Mouse (Mus musculus) adrenal gland, adult 8-10 months (tissue): Measurements from ENCODE around the gene Cbl. TPM values are rescaled to one million over a fixed set of nuclear protein-coding genes. Genes with fewer than 3 reads are reported as not detected.
A peak's percentile ranks its signal among the peaks of the same experiment; 100 is the strongest.

ENCODE experiments used
- DNase-seq: peaks from one replicate; pipeline ENCODE4 v3.0.0; 2022
- total RNA-seq, 4 experiments: library from RNA; stranded (reverse); gene quantifications; 2 replicates each; pipeline ENCODE4 v1.2.4; 2022

Cbl gene
- 10 to 100 TPM; 30.4 to 52.9 (median 40.1) TPM for total RNA-seq

GRCm38 (mm10) chr9:44233802-44234478 is at the start of gene Cbl:
Gene Cbl (minus strand): TSS chr9:44234049.
- DNase-seq: peak; percentile 98

GRCm38 (mm10) chr9:44283183-44283582 is 49.3 kb upstream of the Cbl start:
- DNase-seq: peak; percentile 60

- no peak for DNase-seq
Measured at GRCm38 (mm10) chr9:44269973-44270372, 36.1 kb upstream of the Cbl start.

- no peak for DNase-seq
Measured at GRCm38 (mm10) chr9:44269077-44269476, 35.2 kb upstream of the Cbl start.

- DNase-seq: no peak
Measured at GRCm38 (mm10) chr9:44268432-44268831, 34.6 kb upstream of the Cbl start, which contains the start of gene Nlrx1. Gene Nlrx1 (minus strand): TSS chr9:44268599.

- peak; percentile 85 for DNase-seq
Measured at GRCm38 (mm10) chr9:44268027-44268360, 34.1 kb upstream of the Cbl start.

GRCm38 (mm10) chr9:44267319-44268026 is 33.6 kb upstream of the Cbl start:
- no peak for DNase-seq

GRCm38 (mm10) chr9:44266478-44267226 is 32.8 kb upstream of the Cbl start:
- DNase-seq: no peak

- no peak for DNase-seq
Measured at GRCm38 (mm10) chr9:44261388-44261787, 27.5 kb upstream of the Cbl start.

GRCm38 (mm10) chr9:44259014-44259413 is 25.2 kb upstream of the Cbl start:
- no peak for DNase-seq

GRCm38 (mm10) chr9:44256213-44256612 is 22.4 kb upstream of the Cbl start:
- no peak for DNase-seq

- no peak for DNase-seq
Measured at GRCm38 (mm10) chr9:44255136-44255521, 21.3 kb upstream of the Cbl start.

GRCm38 (mm10) chr9:44254508-44255135 is 20.8 kb upstream of the Cbl start:
- no peak for DNase-seq

GRCm38 (mm10) chr9:44253441-44253840 is 19.6 kb upstream of the Cbl start:
- DNase-seq: no peak

GRCm38 (mm10) chr9:44251314-44251713 is 17.5 kb upstream of the Cbl start, which contains the start of gene Pdzd3:
Gene Pdzd3 (minus strand): TSS chr9:44251471.
- DNase-seq: no peak

- no peak for DNase-seq
Measured at GRCm38 (mm10) chr9:44250445-44250844, 16.6 kb upstream of the Cbl start.

GRCm38 (mm10) chr9:44249181-44250146 is 15.6 kb upstream of the Cbl start:
- peak; percentile 61 for DNase-seq

- DNase-seq: no peak
Measured at GRCm38 (mm10) chr9:44247907-44248306, 14.1 kb upstream of the Cbl start.

GRCm38 (mm10) chr9:44243621-44244020 is 9.8 kb upstream of the Cbl start:
- DNase-seq: no peak

- no peak for DNase-seq
Measured at GRCm38 (mm10) chr9:44241418-44241817, 7.6 kb upstream of the Cbl start.

- peak; percentile 80 for DNase-seq
Measured at GRCm38 (mm10) chr9:44240911-44241310, 7.1 kb upstream of the Cbl start.

- no peak for DNase-seq
Measured at GRCm38 (mm10) chr9:44240399-44240798, 6.5 kb upstream of the Cbl start, which contains the start of gene Ccdc153. Gene Ccdc153 (plus strand): TSS chr9:44240676.
